Mouse (Mus musculus): Measurements from ENCODE around the gene Rnf212b.

DNA sequence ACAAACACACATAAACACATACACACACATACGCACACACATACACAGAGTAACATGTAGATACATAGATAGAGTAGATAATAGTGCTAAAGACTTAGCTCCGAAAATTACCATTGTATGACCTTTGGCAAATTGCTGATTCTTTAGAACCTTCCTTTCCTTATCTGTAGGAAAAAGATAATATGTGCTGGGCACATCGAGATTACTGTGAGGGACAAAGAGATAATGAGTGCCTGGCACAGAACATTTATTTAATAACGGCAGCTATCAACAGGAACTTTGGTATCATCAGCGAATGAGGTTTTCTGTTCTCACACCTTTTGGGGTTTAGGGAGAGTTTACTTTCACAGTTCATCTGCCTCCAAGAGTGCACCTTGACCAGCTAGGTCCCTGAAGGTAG, 37.2 kb upstream of the Rnf212b start:
- no peak for TF ChIP-seq CTCF (IDR thresholded peaks at IDR 0.05; ENCODE audit: low read depth)
- TF ChIP-seq EP300 (IDR thresholded peaks at IDR 0.05; ENCODE audit: low read depth), result no peak
